Mouse (Mus musculus) adrenal gland, adult (tissue): ENCODE results near the gene Lin7c.
A peak's percentile ranks its signal among the peaks of the same experiment; 100 is the strongest.
"Not testable (repeated sequence)": the region's sequence is repeated elsewhere in the genome, so short reads cannot be mapped to it uniquely, and the experiment has no call there.

ENCODE experiments used
- DNase-seq, 2 experiments: peaks; one replicate each; pipeline ENCODE4 v3.0.0; 2022 to 2023; ENCODE audit warnings: low spot score in 1 of 2; ENCODE audit not compliant: inconsistent age in 2 of 2

Lin7c gene

DNA sequence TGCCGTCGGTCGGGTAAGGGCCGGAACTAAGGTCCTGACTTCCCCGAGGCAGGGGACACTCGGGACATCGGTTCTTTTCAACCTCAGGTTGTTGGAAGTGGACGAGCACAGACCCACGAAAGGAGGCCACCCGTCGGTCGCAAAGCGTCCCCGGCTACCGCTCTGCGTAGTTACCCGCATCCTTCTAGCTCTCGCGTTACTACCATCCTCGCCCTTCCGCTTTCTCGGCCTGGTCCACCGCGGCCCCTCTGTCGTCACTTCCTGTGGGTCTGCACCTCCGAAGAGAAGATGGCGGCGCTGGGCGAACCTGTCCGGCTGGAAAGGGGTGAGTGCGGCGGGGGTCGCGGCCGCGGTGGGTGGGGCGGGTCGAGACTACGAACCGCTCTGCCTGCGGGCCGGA lies at the start of gene Lin7c:
Gene Lin7c (plus strand): TSS at position 257 of the 400 bp plus-strand sequence.
- DNase-seq = peak; percentile 95 to 98

DNA sequence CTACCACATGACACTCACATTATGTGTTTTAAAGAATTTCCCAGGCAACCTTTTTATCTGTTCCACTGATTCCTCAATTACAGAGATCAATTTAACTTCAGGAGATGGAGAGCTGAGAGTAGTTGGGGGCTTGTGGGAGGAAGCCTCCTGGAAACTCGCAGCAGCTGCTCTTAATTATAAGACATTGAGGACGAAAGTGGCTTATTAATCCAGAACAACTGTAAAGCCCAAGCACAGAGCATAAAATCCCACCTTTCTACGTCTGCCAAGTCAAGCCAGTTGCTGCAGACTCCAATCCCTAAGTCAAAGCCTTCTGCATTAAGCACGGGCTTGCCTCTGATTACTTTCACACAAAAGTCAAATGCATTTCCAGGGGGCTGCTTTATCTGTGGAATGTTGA lies 44.3 kb upstream of the Lin7c start:
- no peak for DNase-seq

DNA sequence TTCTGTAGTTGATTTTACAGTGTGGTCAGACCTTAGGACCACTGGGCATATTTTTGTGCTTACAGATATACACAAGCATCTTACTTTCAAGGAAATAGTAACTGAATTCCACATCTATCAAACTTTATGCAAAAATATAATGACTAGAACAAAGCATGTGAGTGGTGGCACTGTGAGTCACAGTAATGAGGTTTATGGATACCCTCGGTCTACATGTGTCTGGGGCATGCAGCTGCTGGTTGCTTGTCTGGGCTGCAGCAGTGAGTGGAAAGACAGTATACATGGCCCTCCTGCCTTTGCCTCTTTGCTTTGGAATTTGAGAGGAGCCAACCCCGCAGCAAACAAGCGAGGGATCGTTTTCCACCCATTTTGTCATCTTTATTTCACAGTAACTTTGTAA lies 42.3 kb upstream of the Lin7c start:
- no peak for DNase-seq

DNA sequence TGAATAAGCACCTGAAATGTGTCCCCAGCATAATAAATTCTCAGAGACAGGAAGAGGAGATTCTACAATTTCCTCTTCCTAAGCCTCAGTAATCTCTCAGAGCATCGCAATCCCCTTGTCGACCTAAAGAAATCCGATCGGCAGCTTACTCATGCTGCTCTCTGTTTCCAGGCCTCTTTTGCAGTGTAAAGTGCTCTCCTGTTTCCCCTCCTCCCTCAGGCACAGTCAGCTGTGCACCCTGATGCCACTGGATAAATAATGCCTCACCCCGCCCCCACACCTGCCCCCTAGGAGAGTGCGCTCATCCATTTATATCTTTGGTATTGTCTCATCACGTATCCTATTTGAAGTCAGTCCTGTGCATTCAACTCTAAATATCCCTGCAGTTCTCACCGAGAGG lies 41.9 kb upstream of the Lin7c start:
- DNase-seq = no peak

DNA sequence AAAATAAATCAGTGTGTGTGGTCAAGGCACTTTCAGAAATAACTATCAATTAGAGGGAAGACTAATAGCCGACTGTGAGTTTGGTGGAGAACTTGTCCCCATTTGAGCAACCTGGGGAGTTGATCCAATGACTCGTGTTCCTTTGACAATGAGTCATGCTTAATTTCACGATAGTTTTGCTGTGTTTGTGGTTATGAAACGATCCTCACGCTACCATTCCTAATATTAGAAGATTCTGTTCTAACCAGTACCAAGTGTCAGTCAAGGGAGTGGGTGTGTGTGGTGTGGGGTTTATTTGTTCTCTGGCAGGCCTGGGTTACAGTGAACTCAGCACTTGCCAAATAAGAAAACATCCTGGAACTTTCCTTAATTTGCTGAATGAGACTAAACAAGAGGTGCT lies 35.1 kb upstream of the Lin7c start:
- no peak for DNase-seq

DNA sequence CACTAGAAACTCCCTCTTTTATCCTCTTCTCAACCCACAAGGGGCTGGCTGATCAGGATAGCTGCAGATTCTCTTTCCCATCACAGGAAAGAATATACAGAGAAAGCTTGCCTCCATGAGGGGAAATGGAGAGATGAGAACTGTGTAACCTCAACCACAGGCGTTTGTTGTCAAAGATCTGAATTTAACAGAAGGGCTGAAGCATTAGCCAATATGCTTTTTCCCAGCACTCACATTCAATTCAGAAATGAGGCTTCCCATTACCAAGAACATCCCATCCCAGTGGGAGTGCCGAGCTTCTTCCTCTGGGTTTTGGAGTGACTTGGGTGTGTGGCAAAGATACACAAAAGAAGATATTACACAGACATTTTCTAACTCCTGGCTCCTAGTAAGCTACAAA lies 31.0 kb upstream of the Lin7c start:
- no peak for DNase-seq

DNA sequence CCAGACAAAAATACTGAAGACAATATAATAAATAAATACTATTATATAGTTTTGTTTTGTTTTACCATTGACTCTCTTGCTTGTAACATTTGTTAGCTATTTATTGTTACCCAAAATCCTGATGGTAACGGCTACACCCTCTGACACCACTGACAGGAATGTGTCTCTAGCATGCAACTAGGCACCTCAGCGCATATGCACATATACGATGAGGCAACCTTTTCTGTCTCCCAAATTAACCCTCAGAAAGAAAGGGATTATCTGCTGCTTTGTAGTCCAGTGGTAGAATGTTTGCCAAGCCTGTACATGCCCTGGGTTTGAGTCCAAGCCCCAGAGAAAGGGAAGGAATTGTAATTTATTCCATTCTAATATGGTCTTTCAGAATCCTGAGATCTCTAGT lies 29.8 kb upstream of the Lin7c start:
- no peak for DNase-seq

DNA sequence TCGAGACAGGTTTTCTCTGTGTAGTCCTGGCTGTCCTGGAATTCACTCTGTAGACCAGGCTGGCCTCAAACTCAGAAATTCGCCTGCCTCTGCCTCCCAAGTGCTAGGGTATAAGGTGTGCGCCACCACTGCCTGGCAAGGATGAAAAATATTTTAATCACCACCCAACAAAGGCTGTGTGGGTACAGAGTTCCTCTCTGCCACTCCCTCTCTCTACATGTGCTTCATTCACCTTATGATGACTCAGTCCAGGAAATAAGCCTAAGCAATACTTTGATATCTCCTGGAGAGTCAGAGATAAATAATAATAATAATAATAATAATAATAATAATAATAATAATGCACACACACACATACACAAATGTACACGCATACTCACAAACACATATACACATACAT lies 11.2 kb upstream of the Lin7c start:
- DNase-seq = not testable (repeated sequence)

DNA sequence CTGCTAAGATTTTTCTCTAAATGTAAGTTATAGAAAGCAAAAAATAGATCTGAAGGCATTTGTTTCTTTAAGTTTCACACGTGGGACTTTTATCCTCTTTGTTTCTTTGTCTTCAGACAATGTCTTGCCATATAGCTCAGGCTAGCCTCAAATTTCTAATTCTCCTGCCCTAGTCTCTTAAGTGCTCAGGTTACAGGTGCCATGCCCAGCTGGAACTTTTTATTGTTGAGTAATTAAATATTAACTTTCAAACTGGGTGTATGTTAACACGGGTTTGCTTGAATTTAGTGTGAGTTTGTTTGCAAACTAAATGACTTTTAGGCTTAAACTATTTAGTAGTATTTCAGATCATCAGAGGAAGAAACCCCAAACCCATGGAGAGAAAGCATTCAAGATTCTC lies 9.5 kb upstream of the Lin7c start:
- no peak for DNase-seq

DNA sequence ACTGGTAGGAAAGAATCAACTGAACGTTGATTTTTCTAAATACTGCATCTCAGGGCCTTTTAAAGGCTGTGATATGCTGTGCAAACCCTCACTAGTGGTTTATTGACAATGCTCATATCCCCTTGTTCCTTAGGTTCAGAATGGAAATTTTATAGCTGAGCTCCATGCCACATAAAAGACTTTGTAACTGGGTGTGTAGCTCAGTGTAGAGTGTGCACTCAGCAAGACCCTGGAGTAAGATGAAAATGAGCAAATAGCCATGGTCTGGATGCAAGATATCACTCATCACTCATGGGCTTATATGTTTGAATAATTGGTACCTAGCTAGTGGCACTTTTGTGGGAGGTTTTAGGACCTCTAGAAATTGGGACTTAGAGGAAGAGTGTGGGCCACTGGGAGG lies 9.0 kb upstream of the Lin7c start:
- DNase-seq = no peak

DNA sequence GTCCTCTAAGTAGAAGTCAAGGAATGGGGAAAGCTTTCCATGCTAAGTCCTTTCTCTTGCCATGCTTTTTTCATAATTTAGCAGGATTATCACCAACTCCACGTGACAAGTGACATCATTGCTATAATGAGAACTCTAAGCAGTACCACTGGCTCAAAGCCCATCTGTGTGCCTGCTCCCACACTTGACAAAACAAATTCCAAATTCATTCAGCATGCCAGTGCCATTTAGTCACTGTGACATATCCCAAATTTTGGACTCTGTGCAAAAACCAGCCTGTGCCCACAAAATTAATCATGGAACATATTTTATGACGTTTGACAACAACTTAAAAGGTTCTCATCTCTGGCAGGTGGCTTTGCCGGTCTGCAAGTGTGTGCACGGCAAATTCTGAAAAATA lies 6.5 kb upstream of the Lin7c start:
- DNase-seq = no peak

DNA sequence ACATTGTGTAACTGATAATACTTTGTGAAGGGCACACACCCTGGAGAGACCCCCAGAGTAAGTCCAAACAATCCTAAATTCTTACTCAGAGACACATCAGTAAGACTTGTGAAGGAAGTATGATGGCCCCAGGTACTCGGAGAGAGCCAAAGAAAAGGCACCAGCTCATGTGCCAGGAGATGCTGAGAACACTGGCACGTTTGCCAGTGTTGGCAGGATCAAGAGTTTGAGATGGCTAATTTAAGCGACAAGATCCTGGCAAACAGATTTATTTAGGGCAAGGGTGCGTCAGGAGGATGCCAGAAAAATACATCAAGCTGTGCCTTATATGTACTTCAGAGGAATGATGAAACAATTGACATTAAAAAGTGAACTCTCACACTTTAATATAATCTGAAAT lies 6.1 kb upstream of the Lin7c start:
- DNase-seq = no peak

DNA sequence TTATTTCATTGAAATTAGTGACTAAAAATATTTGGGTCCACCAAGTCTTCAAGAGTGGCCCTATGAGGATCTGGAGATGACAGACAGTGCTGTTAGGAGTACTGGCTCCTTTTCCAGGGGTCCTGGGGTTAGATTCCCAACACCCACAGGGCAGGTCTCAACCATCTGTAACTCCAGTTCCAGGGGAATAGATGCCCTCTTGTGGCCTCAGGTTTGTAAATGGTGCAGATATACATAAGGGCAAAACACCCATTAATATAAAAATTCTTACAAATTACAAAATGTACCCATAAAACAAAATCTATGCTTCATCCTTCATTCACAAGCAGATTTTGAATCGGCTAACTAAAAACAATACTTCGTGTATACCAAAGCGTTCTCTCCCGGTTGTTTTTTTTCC lies 585 bp upstream of the Lin7c start:
- peak in 1 of 2 experiments; percentile 56 for DNase-seq

DNA sequence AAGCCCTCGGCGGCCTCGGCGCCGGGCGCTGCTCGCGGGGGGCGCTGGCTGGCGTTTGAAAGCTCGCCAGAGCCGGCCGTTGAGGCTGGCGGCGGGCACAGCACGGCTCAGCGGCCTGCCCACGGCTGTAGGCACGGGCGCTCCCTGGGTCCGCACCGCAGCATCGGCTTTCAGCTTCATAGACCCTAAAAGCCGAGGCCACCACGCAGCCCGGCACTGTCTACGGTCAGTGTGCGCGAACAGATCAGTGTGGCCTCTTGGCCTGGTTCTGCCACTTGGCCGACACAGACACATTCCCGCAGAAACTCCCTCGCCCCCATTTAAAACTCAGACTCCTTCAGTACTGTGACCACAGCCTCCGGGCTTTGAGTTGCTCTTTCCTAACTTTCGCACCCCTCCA lies 378 bp downstream of the Lin7c start:
- DNase-seq = peak in 1 of 2 experiments; percentile 90

DNA sequence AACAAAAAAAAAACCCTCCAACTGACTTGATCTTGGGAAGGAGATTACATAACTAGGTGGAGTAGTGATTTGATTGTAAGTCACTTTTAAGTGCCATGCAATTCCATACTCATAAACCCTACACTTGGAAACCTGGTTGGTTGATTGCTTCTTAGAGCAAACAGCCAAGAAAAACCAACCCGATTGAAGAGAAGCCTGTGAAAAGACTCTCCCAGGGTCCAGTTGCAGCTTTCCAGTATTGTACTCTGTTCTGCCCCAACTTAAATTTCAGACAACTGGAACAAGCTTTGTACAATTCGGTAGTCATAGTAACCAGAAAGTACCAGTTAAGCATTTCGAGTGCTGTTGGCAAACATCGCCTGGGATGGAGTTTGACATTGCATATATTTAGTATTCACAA lies 818 bp downstream of the Lin7c start:
- no peak for DNase-seq

DNA sequence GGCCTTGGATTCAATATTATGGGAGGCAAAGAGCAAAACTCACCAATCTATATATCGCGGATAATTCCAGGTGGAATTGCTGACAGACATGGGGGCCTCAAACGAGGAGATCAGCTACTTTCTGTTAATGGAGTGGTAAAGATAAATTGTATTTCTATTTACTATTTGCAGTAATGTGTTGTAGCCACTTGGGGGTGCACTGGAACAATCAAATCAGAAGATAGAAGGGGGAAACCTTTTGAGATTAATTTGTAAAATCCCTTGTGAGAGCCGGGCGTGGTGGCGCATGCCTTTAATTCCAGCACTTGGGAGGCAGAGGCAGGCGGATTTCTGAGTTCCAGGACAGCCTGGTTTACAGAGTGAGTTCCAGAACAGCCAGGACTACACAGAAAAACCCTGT lies 5.7 kb downstream of the Lin7c start:
- no peak for DNase-seq

DNA sequence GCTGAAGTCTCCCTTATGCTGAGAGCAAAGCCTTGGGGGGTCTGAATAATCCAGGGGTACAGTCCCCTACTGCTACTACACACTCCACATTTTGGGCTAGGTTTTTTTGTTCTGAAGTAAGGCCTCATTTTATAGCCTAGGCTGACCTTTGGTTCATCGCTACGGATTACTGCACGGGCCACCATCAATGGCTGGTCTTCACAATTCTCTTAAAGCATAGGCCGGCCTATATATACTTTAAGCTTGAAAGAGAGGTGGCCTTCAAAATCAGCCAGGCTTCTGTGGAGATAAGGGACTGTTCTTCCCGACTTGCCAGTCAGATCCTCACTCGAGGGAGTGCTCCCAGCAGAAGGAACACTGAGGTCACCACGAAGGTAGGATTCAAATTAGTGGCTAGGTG lies 12.2 kb downstream of the Lin7c start:
- DNase-seq = no peak

DNA sequence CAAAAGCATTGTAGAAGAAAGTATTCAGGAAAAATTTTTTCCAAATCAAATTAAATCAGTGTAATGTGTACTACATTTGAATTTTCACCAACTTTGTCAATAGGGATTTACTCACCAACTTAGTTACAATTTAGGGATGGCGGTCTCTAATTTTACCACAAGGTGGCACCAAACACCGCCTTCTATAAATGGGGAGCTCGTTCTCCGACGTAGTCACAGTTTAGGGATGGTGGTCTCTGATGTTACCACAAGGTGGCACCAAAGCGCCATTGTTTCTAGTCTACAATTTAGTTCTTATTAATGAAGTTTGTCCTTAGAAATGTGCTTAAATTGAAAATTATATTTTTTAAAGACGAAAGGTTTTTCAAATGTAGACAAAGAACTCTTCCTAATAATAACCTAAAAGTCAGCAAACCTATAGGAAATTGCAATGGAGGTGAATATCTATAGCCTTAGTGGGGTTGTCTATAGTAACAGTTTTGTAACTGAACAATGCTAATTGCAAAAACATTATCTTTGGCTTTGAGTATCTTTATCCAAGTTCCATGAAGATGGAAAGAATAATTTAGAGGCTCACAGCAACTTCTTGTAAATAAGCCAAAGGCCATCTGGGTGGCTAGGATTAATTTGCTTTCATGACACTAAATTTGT lies 13.6 kb downstream of the Lin7c start:
- DNase-seq = peak; percentile 88 to 96

DNA sequence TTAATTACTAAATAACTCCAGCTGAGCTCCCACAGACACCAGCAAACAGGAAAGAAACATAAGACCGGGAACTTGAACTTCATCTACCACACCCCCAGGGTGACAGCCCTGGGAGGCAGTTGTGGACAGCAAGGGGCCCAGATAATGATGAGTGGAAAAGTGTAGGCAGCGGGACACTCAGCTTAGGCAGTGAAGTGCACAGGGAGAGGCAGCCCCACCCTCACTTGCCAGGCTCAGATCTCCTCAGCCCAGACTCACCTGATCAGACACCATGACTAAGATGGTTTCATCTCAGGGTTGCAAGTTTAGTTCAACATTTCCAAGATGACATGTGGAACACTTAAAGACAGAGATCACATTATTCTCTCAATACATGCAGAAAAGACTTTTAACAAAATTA lies 18.5 kb downstream of the Lin7c start:
- DNase-seq = no peak

DNA sequence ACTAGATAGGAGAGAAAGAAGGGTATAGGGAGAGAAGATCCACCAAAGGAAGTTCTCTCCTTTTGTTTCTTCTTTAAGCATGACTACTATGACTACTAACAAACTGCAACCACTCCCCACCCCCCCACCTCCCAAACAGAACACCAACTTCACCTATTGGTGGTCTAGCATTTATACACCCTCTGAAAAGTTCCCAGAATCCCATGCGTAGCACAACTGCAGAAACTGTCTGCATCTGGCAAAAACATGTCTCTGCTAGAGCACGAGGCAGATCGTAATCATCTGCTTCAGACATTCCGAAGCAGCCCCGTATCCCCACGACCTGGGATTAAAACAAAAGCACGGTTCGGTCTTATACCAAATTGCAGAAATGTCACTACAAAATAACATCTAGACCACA lies 21.6 kb downstream of the Lin7c start:
- DNase-seq = no peak

DNA sequence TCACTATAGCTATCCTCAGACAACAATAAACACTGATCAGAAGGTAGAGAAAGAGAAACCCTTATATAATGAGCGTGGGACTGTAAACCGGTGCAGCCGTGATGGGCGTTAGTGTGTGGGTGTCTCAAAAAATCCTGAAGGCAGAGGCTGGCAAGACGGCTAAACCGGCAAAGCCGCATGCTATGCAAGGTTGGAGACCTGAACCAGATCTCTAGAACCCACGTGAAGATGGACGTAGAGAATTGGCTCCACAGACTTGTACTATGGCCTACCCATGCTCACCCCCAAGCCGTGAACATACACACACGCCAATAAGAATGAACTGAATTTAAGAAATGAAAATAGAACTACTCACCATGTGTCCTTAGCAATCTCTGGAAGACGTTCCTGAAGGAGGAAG lies 22.1 kb downstream of the Lin7c start:
- no peak for DNase-seq

DNA sequence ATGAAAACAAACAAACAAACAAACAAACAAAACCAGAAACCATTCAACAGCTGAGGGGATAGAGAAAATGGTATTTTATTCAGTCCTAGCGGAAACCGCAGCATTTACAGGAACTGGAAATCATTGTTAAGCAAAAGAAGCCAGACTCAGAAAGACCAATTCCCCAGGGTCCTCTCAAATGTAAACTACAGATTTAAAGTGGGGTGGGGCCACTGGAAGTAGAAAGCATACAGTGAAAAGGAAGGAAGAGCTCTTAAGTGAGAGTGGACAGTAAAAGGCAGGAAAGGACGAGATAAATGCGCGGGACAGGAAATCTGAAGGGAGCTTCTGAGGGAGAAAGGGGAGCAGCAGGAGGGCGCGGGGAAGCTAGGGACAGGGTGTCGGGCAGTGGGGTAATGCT lies 22.6 kb downstream of the Lin7c start:
- DNase-seq = no peak

DNA sequence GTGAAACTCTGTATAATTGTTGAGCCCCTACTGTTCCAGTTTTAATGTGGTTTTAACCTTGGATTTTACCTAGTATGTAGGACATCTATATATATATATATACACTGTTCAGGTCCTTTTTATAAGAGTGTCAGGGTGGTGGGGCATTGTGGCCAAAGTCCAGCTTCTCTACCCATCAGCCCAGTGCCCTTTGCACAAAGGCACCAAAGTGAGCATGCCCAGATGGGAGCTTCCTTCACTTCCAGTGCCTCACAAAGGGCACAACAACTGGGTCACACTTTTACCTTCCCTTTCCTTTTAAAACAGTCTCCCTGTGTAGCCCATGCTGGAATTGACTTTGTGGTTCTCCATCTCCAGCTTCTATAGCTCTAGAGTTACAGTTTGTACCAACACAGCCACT lies 23.9 kb downstream of the Lin7c start:
- no peak for DNase-seq
